ENCODE assay signal across 9 mouse cellular contexts in the genomic region with DNA sequence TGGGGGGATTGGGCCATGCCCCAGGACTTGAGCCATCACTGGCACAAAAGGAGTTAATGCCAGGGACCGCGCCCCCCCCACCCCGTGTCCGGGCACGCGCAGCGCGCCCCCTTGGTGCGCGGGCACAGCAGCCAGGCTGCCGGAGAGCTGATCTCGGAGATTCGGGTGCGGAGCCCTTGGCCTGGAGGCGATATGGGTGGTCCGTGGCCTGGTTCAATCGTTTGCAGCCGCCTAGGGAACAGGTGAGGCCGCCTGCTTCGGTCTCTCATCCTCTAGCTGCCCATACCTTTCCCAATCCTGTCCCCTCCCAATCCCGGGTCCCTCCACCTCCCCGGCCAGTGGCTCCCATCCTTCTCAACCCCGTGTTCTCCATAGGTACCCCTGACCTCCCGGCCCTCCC. TPM values are rescaled to one million over a fixed set of nuclear protein-coding genes. Genes with fewer than 3 reads are reported as not detected.
DNase-seq lines count a peak whose midpoint lies in the region; ATAC-seq and TF ChIP-seq lines count a peak whose summit lies in the region.
"Had no signal": no experiment of that assay in that cellular context is flagged by ENCODE, and none has a peak within 500 bp of the region (broad histone marks: within the 10 kb centered on the region; RNA-seq: fewer than 3 reads in every experiment).

A gene (plus strand): TSS at position 114 of the 400 bp plus-strand sequence.

- 0 out of 2 replicates have a peak, but pooled peaks have one; percentile 23 for ATAC-seq in kidney, postnatal 0 days (replicated peaks; ENCODE audit: low FRiP score, low read depth)
- ATAC-seq in forebrain, embryonic 12.5 days (ENCODE audit: low FRiP score), result peak; percentile 31
- peak; percentile 22; the same call in 1 of the 2 replicates for ATAC-seq in midbrain, embryonic 14.5 days (ENCODE audit: low FRiP score, low TSS enrichment)
- no peak for ATAC-seq in activated CD4-positive, CD25-positive, alpha-beta regulatory T cell, adult 4 months

- 0 out of 2 replicates have a peak within 1 kb of the TSS, but pooled peaks have one; percentile 18 for H3K9ac ChIP-seq in kidney, postnatal 0 days (ENCODE audit: low read depth, low read length)
- peak within 1 kb of the TSS; percentile 56 for H3K9ac ChIP-seq in forebrain, embryonic 12.5 days
- peak within 1 kb of the TSS; percentile 54 for H3K9ac ChIP-seq in midbrain, embryonic 14.5 days (replicated peaks; ENCODE audit: low read length)

- no peak for TF ChIP-seq CTCF in kidney, postnatal 0 days (IDR thresholded peaks at IDR 0.05; ENCODE audit: low read depth)
- no peak for TF ChIP-seq CTCF in brain, embryonic 14.5 days (IDR thresholded peaks at IDR 0.05; ENCODE audit: borderline replicate concordance, extremely low read depth, insufficient read depth, insufficient read length)
- TF ChIP-seq CTCF in left cerebral cortex, adult 2 months (IDR thresholded peaks at IDR 0.05), result no peak

- H3K4me3 ChIP-seq in kidney, postnatal 0 days (replicated peaks; ENCODE audit: low read depth, low read length), result peak within 1 kb of the TSS; percentile 18
- peak within 1 kb of the TSS; percentile 49 for H3K4me3 ChIP-seq in forebrain, embryonic 12.5 days (replicated peaks)
- peak within 1 kb of the TSS; percentile 58 for H3K4me3 ChIP-seq in left cerebral cortex, adult 2 months
- H3K4me3 ChIP-seq in midbrain, embryonic 14.5 days (replicated peaks; ENCODE audit: low read depth, low read length), result peak within 1 kb of the TSS; percentile 44

- no peak for DNase-seq in kidney, postnatal 0 days (ENCODE audit: low spot score)
- DNase-seq in kidney, postnatal 14 days, result no peak
- peak; percentile 76 for DNase-seq in brain, embryonic 14.5 days (ENCODE audit: low read depth)
- DNase-seq in left cerebral cortex, adult 2 months (ENCODE audit: extremely low spot score in 1 of 2, low spot score in 2 of 2), result peak in 1 of 2 experiments; percentile 53
- peak; percentile 82 for DNase-seq in midbrain, embryonic 14.5 days
- DNase-seq in gastrocnemius, adult 18-20 months (ENCODE audit: low spot score), result no peak

- 31% methylated on average over 18 of the region's 24 CpGs for WGBS in kidney, postnatal 0 days
- 19% methylated on average over 18 of the region's 24 CpGs for WGBS in forebrain, embryonic 12.5 days
- 22% methylated on average over 24 of the region's 24 CpGs for WGBS in midbrain, embryonic 14.5 days

- no peaks in the 10 kb centered on the region for H3K36me3 ChIP-seq in kidney, postnatal 0 days (ENCODE audit: insufficient read depth, low read length)
- H3K36me3 ChIP-seq in forebrain, embryonic 12.5 days (replicated peaks), result peaks cover 19% of the 10 kb centered on the region
- peaks cover 18% of the 10 kb centered on the region; the same call in 1 of the 2 replicates for H3K36me3 ChIP-seq in midbrain, embryonic 14.5 days (ENCODE audit: control insufficient read depth, insufficient read depth, low read length)

- peak; percentile 61; the same call in 1 of the 2 replicates for TF ChIP-seq POLR2A in brain, embryonic 14.5 days (IDR thresholded peaks at IDR 0.05; ENCODE audit: borderline replicate concordance, extremely low read depth, insufficient read depth, insufficient read length, poor library complexity, severe bottlenecking)

- no peak within 1 kb of the TSS for H3K27ac ChIP-seq in kidney, postnatal 0 days
- H3K27ac ChIP-seq in forebrain, embryonic 12.5 days, result peak within 1 kb of the TSS; percentile 80
- H3K27ac ChIP-seq in left cerebral cortex, adult 2 months, result peak within 1 kb of the TSS; percentile 84
- peak within 1 kb of the TSS; percentile 86 for H3K27ac ChIP-seq in midbrain, embryonic 14.5 days (replicated peaks; ENCODE audit: low read depth, low read length)
- H3K27ac ChIP-seq: macrophage had no signal

- no peaks in the 10 kb centered on the region for H3K27me3 ChIP-seq in kidney, postnatal 0 days (ENCODE audit: insufficient read depth, low read length)
- peaks cover 34% of the 10 kb centered on the region; the same call in 1 of the 2 replicates for H3K27me3 ChIP-seq in forebrain, embryonic 12.5 days
- H3K27me3 ChIP-seq in midbrain, embryonic 14.5 days (ENCODE audit: control insufficient read depth, insufficient read depth, low read length), result no peaks in the 10 kb centered on the region

- no peaks in the 10 kb centered on the region for H3K9me3 ChIP-seq in kidney, postnatal 0 days (replicated peaks; ENCODE audit: low read length)
- H3K9me3 ChIP-seq in forebrain, embryonic 12.5 days, result no peaks in the 10 kb centered on the region
- H3K9me3 ChIP-seq in midbrain, embryonic 14.5 days (ENCODE audit: control insufficient read depth, low read length), result no peaks in the 10 kb centered on the region

- peak within 1 kb of the TSS; percentile 53 for H3K4me2 ChIP-seq in kidney, postnatal 0 days (ENCODE audit: low read length)
- peak within 1 kb of the TSS; percentile 53 for H3K4me2 ChIP-seq in forebrain, embryonic 12.5 days
- peak within 1 kb of the TSS; percentile 56 for H3K4me2 ChIP-seq in midbrain, embryonic 14.5 days (ENCODE audit: low read length)

- H3K4me1 ChIP-seq in kidney, postnatal 0 days (replicated peaks; ENCODE audit: insufficient read depth, low read length), result no peaks in the 10 kb centered on the region
- peaks cover 30% of the 10 kb centered on the region for H3K4me1 ChIP-seq in forebrain, embryonic 12.5 days
- H3K4me1 ChIP-seq in midbrain, embryonic 14.5 days (ENCODE audit: control insufficient read depth, insufficient read depth, low read length), result peaks cover 21% of the 10 kb centered on the region

- intact Hi-C loops in left cerebral cortex, adult 2 months (cut with DNase I), result no loop called here

RNA-seq across cellular contexts. Expression of the gene that starts here (rescaled TPM):
- 1.7 and 2.8 TPM in 2 replicates for polyA plus RNA-seq in kidney, postnatal 0 days (2015; fragmentation: Nextera tagmentation; extraction: Ambion mirVana)
- 35.0 and 54.4 TPM in 2 replicates for polyA plus RNA-seq in brain, embryonic 14.5 days (2012; rRNA removed)
- 32.2 and 36.3 TPM in 2 replicates for polyA plus RNA-seq in forebrain, embryonic 12.5 days (2016; fragmentation: Nextera tagmentation; extraction: Ambion mirVana)
- 100 to 1,000 TPM; 159 to 160 TPM for total RNA-seq in left cerebral cortex, adult 2 months (2021)
- polyA plus RNA-seq in midbrain, embryonic 14.5 days (2014; fragmentation: Nextera tagmentation; extraction: Ambion mirVana), result 98.6 and 99.2 TPM in 2 replicates
- polyA plus RNA-seq in activated CD4-positive, CD25-positive, alpha-beta regulatory T cell, adult 4 months (2017; shearing (Covaris generic)), result under 1 TPM in 1 of 2 experiments, not detected in 1; 0.33 TPM
- total RNA-seq in gastrocnemius, adult 18-20 months (2021), result under 1 TPM; 0.07 to 0.14 TPM
- polyA plus RNA-seq: macrophage had no signal

Comparison
In these comparisons a context has a peak if more than half of its experiments do, and no peak if none do; other contexts are left out.
1. RNA of the gene that starts here (total RNA-seq): 159 to 160 TPM in left cerebral cortex, adult 2 months; 0.07 to 0.14 TPM in gastrocnemius, adult 18-20 months; every median in the first group is over 100 times any median in the second.
2. DNase-seq: peak in brain, embryonic 14.5 days (single experiment) and midbrain, embryonic 14.5 days (single experiment); none in kidney, postnatal 0 days (single experiment), kidney, postnatal 14 days (single experiment) and gastrocnemius, adult 18-20 months (single experiment).
3. Peak in every context shown above with its lines, with median percentiles within 50 percentile points of each other: H3K4me2 ChIP-seq, H3K4me3 ChIP-seq and H3K9ac ChIP-seq.